Mouse (Mus musculus) E14TG2a.4 (cell line): Measurements from ENCODE around the gene Bphl.

ENCODE experiments used
- CTCF ChIP-seq: conservative IDR thresholded peaks from 2 replicates; pipeline ENCODE4 v1.5.1; 2014; ENCODE audit warnings: low read length
- NANOG ChIP-seq: IDR thresholded peaks from 2 replicates; pipeline ENCODE4 v1.6.1; 2014; ENCODE audit warnings: borderline replicate concordance, low read length, mixed read lengths
- POU5F1 ChIP-seq: IDR thresholded peaks from 2 replicates; pipeline ENCODE4 v1.6.1; 2014; ENCODE audit warnings: low read length, borderline replicate concordance

- TF ChIP-seq CTCF (no peak), POU5F1 (no peak), NANOG (no peak)
These were observed 14.3 kb downstream of the Bphl start for GRCm38 (mm10) chr13:34051692-34052091.
